Mouse (Mus musculus): ENCODE data around the gene Scarf2. TPM values are rescaled to one million over a fixed set of nuclear protein-coding genes. Genes with fewer than 3 reads are reported as not detected.

Gene Scarf2
- total RNA-seq, 4 experiments from 2014 or later = 3.3 to 5.2 (median 4.4) TPM

Other genes starting within 250 kb of the Scarf2 start
- gene Lrrc74b, start 236.0 kb upstream of the Scarf2 start, total RNA-seq (2022) = not detected
- 1 to 10 TPM; 1.1 to 2.9 (median 2.0) TPM for gene P2rx6, start 235.4 kb upstream of the Scarf2 start, total RNA-seq (2022)
- gene Slc7a4, start 214.1 kb upstream of the Scarf2 start, total RNA-seq (2022) = 1 to 10 TPM; 1.8 to 6.4 (median 3.1) TPM
- 10 to 100 TPM; 19.0 to 23.8 (median 20.1) TPM for gene Smpd4, start 177.9 kb upstream of the Scarf2 start, total RNA-seq (2022)
- gene Ccdc74a, start 150.8 kb upstream of the Scarf2 start, total RNA-seq (2022) = under 1 TPM in 2 of 4 experiments, not detected in 2; 0.60 to 0.62 TPM
- gene Med15, start 64.4 kb upstream of the Scarf2 start, total RNA-seq (2022) = 10 to 100 TPM; 22.3 to 27.2 (median 23.0) TPM
- gene Klhl22, start 37.7 kb upstream of the Scarf2 start, total RNA-seq (2022) = 10 to 100 TPM; 18.8 to 23.0 (median 19.4) TPM
- not detected for gene B830017H08Rik, start 35.8 kb downstream of the Scarf2 start, total RNA-seq (2022)
- gene Car15, start 41.1 kb downstream of the Scarf2 start, total RNA-seq (2022) = 1 to 10 TPM; 1.3 to 2.3 (median 1.9) TPM
- gene Gm20518, start 94.4 kb downstream of the Scarf2 start, total RNA-seq (2022) = under 1 TPM; 0.13 to 0.65 (median 0.28) TPM
- under 1 TPM in 3 of 4 experiments, not detected in 1; 0.17 to 0.33 (median 0.22) TPM for gene Tssk1, start 96.9 kb downstream of the Scarf2 start, total RNA-seq (2022)
- 10 to 100 TPM; 44.4 to 51.8 (median 48.7) TPM for gene Dgcr2, start 101.3 kb downstream of the Scarf2 start, total RNA-seq (2022)
- under 1 TPM in 1 of 4 experiments, not detected in 3; 0.20 TPM for gene Tssk2, start 101.4 kb downstream of the Scarf2 start, total RNA-seq (2022)
- 10 to 100 TPM in 1 of 4 experiments, 1 to 10 TPM in 3; 8.0 to 10.1 (median 9.6) TPM for gene Ess2, start 114.1 kb downstream of the Scarf2 start, total RNA-seq (2022)
- gene Gsc2, start 117.8 kb downstream of the Scarf2 start, total RNA-seq (2022) = not detected
- gene Slc25a1, start 130.9 kb downstream of the Scarf2 start, total RNA-seq (2022) = 1 to 10 TPM; 4.6 to 7.9 (median 7.2) TPM
- gene Vpreb2, start 183.1 kb downstream of the Scarf2 start, total RNA-seq (2022) = not detected

Measured in heart, adult 8-10 months (tissue).